Mouse (Mus musculus) neural tube, embryonic 10.5 days (tissue): ENCODE measurements around the gene 4930415O20Rik.

Experiments used
- DNase-seq: peaks from one replicate; pipeline ENCODE4 v3.0.0-alpha.2; 2017; ENCODE audit warnings: low spot score; ENCODE audit errors: extremely low spot score

Gene 4930415O20Rik

DNA sequence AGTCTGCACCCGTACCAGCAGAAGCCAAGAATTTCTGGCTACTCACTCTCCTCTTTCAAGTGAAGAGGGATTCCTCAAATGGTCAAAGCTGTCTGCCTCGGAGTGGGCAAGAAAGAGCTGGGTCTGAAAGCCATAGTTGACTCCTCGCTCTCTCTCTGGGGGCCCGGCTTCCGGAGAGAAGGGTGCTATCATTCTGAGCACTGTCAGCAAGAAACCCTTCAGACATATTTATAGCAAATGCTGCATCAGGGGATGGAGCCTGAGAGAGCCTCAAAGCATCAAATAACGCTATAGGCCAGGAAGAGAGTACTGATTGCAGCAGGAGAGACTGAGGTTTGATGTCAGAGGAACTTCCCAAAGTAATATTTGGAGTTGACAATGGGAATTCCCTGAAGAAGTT is 58.7 kb downstream of the 4930415O20Rik start:
- DNase-seq: no peak

DNA sequence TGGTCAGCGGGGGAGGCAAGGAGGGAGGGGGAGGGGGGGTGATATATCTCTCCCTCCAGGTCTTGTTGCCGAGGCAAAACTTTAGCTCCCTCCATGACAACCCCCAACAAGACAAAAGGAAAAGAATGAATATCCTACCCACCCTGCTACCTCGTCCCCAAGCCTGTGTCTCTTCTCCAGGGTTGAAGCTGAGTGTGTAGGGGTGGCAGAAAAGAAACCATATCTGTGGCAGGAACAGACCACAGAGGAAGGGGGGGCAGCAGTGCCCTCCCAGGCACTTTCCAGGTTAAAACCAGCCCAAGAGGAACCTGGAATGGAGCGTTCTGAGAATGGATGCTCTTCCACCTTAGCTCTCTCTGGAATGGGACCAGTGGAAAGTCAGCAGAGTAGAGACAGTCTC is 59.7 kb downstream of the 4930415O20Rik start, which contains the start of gene Cacnb3:
Gene Cacnb3 (plus strand): TSS at position 301 of the 400 bp plus-strand sequence.
- DNase-seq: no peak

DNA sequence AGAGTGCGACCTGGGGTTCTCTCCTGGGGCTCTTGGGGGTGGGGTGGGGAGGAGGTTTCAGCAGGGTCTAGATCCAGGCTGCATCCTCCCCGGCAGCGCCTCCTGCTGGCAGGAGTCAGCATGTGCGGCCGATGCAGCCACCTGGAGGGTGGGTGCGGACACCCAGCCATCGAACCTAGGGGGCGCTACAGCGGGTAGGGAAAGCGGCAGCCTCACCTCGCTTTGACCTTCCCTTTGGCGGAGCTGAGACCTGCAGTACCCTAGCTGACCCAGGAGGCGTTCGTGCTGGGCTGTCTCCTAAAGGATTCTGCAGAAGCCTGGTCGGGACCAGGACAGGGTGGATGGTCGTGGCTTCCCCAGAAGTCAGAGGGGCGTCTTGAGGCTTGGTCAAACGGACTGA is 60.7 kb downstream of the 4930415O20Rik start:
- DNase-seq: peak; percentile 88

DNA sequence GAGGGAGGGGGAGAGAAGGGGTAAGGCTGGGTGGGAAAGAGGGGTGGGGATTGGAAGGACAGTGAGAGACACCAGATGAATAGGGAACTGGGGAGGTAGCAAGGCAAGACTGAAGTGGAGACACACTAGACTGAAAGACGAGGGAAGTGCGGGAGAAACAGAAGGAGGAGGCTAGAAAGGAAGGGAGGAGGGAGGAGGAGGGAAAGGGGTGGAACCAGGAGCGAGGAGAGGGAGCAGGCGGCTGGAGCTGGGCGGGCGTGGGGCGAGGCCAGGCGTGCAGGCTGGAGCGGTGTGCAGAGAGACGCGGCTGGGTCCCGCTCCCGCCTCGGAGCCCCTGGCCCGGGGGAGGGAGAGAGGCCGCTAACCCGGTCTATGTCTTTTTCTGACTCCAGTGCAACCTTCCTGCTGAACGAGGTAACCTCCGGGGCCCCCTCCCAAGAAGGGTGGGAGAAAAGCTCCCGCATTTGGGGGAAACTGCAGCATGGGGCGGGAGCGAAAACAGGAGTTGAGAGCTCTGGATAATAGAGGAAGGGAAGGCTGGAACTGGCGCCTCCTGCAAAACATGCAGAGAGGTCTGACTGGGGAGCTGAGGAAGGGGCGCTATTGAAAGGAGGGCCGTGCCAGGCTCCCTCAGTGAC is 61.4 kb downstream of the 4930415O20Rik start:
- DNase-seq: peak; percentile 70

DNA sequence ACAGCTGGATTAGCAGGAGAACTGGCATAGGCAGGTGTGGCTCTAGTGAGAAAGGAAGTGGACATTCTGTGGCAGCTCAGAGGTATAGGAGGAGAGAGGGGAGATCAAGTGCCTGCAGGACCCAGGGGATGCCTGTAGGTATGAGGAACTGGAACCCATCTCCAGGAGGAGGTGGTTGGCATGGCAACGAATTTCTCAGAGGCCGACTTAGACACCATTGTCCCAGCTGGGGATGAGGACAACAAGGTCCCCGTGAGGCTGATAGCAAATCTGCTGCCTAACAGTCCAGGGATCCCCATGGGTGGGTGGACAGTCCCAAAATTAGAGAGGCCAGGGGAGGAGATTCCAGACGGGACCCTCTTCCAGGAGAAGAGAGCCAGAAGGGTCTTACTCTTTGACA is 62.1 kb downstream of the 4930415O20Rik start:
- DNase-seq: peak; percentile 52

DNA sequence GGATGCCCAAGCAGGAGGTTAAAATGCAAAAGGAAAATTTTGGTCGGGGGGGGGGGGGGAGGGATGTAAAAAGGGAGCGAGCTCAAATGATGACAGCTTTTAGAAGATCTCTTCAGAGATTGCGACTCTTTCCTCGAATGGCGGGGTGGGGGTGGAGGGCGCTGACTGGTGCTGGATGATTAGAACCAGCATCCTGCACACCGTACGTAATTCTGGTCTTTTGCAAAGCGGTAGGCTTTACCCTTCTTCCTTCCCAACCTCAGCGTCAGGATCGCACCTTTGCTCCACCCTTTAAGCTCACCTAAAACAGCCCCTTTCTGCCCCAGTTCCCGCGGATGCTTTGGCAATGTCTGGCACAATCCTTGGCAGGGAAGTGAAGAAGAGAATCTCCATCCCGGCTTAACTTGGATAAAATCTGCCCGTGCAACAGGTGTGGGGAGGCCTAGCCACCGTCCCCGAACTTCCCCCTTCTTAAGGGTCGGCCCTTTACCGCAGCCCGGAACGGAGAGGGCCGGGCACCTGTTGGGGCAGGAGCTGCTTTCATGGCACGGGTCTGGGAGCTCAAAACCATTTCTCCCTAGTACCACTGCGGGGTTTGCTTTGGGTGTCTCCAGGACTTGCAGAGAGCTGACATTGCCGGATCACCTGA is 63.1 kb downstream of the 4930415O20Rik start:
- DNase-seq: no peak

DNA sequence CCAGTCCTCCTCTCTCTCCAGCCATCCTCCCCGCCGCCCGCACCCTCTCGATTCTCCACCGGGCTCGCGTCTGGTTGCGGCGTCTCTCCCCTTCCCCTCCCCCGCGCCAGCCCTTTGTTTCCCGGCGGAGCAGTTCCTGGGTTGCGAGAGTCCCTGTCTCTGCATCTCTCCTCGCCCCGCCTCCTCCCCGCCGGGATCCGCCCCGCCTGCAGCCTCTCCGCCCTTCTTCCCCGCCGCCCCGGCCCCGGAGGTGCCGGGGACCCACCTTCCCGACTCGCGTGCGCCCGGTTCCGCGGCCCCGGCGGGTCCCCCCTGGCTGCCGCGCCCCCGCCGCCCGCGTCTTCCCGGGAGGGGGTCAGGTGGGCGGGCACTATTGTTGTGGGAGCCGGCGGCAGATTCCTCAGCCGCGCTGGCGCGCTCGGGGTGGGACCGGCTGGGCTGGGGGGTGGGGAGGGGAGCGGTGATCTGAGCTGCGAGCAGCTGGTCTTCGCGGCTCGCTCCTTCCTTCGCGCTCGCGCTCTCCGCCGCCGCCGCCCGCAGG is 63.8 kb downstream of the 4930415O20Rik start:
- peak; percentile 92 for DNase-seq

DNA sequence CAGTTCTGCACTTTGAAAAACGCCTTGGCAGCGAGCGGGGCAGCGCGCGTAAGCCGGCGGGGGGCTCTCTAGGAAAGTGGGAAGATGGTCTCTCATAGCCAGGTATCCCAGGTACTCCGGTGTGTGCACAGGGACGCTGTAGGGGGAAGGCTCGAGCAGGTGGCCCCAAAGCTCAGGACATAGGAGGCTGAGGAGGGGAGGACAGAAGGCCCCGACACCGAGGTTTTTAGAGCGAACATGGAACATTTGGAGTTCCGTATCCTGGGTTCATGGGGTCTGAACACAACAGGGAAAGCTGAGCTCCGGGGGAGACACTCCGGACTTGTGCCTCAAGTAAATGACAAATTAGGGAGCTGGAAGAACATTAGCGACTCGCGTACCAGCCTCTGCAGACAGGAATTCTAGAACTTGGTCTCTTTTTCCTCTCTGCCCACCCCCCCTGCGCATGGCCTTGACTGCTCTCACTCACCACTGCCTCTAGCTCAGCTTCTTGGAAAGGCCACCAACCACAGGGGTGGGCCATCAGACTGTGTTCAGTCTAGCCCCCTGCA is 64.6 kb downstream of the 4930415O20Rik start:
- DNase-seq: peak; percentile 65

DNA sequence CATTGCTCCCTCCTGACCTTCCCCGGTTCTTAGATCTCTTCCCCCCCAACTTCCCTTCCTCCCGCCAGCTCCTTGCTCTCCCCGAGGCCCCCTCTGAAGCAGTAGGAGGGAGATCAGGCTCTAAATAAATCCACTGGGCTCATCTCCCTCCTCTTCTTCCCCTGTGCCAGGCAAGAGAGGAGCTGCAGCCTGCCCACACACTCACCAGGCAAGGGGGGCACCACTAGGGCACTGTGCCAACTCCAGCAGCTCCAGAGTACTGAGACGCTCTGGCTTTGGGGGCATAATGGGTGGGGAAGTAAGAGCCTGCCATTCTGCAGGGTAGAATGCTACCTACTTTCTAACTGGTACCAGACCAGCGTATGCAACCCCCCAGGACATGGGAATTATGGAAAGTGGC is 65.7 kb downstream of the 4930415O20Rik start:
- DNase-seq: no peak

DNA sequence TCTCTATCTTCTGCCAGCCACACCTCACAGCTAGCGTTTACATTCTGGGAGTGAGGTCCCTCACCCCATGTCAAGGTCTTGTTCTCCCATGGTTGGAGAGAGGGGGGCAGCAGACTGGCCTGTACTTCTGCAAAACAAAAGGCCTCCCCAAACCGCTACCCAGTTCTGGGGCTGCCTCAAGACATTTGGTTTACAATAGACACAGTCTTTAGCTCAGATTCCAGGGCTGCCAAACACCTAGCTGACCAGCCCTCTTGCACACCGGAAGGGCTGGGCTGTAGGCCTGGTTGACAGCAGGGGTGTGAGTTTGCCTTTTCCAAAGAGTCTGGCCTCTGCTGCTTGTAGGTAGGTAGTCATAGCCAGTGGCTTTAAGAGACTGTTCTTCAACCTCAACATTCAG is 66.4 kb downstream of the 4930415O20Rik start:
- DNase-seq: no peak
